Mouse (Mus musculus) CD8-positive naive resting alpha-beta T cell, adult 2 months (primary cell): ENCODE results near the gene Ppm1h.

Experiments
- DNase-seq, 2 experiments: peaks; one replicate each; pipeline ENCODE4 v3.0.0; 2022; ENCODE audit warnings: low read depth in 2 of 2, low spot score in 2 of 2

The Ppm1h gene

GRCm38 (mm10) chr10:122678541-122679436 lies at the start of gene Ppm1h:
Gene Ppm1h, plus strand, starts transcription at chr10:122678762.
- peak; percentile 65 to 66 for DNase-seq

- DNase-seq = peak; percentile 35 to 49
Measured at GRCm38 (mm10) chr10:122629003-122629402, 49.6 kb upstream of the Ppm1h start.

GRCm38 (mm10) chr10:122639879-122640278 lies 38.7 kb upstream of the Ppm1h start:
- no peak for DNase-seq

- DNase-seq = no peak
Measured at GRCm38 (mm10) chr10:122641263-122641795, 37.2 kb upstream of the Ppm1h start.

- no peak for DNase-seq
Measured at GRCm38 (mm10) chr10:122642125-122642524, 36.4 kb upstream of the Ppm1h start.

- DNase-seq = peak; percentile 59 to 72
Measured at GRCm38 (mm10) chr10:122651932-122652331, 26.6 kb upstream of the Ppm1h start.

- DNase-seq = no peak
Measured at GRCm38 (mm10) chr10:122652578-122652977, 26.0 kb upstream of the Ppm1h start.

- DNase-seq = no peak
Measured at GRCm38 (mm10) chr10:122665652-122666051, 12.9 kb upstream of the Ppm1h start.

GRCm38 (mm10) chr10:122671253-122671652 lies 7.3 kb upstream of the Ppm1h start:
- no peak for DNase-seq

- DNase-seq = no peak
Measured at GRCm38 (mm10) chr10:122672044-122672443, 6.5 kb upstream of the Ppm1h start.

- DNase-seq = peak; percentile 15 to 21
Measured at GRCm38 (mm10) chr10:122679437-122680045, 979 bp downstream of the Ppm1h start.

- peak; percentile 50 to 56 for DNase-seq
Measured at GRCm38 (mm10) chr10:122680387-122681084, 2.0 kb downstream of the Ppm1h start.

- DNase-seq = no peak
Measured at GRCm38 (mm10) chr10:122681085-122681408, 2.5 kb downstream of the Ppm1h start.

- DNase-seq = no peak
Measured at GRCm38 (mm10) chr10:122683819-122684330, 5.3 kb downstream of the Ppm1h start.

- DNase-seq = no peak
Measured at GRCm38 (mm10) chr10:122685297-122685696, 6.7 kb downstream of the Ppm1h start.

- no peak for DNase-seq
Measured at GRCm38 (mm10) chr10:122685836-122686531, 7.4 kb downstream of the Ppm1h start.

- DNase-seq = no peak
Measured at GRCm38 (mm10) chr10:122690698-122691097, 12.1 kb downstream of the Ppm1h start.

- DNase-seq = no peak
Measured at GRCm38 (mm10) chr10:122693158-122693777, 14.7 kb downstream of the Ppm1h start.

- DNase-seq = no peak
Measured at GRCm38 (mm10) chr10:122693911-122694618, 15.5 kb downstream of the Ppm1h start.

GRCm38 (mm10) chr10:122696335-122696734 lies 17.8 kb downstream of the Ppm1h start:
- DNase-seq = no peak
